Mouse (Mus musculus) gastrocnemius, adult 2 months (tissue): Measurements from ENCODE around the gene Pik3c2a. TPM values are rescaled to one million over a fixed set of nuclear protein-coding genes. Genes with fewer than 3 reads are reported as not detected.
A peak's percentile ranks its signal among the peaks of the same experiment; 100 is the strongest.

Experiments
- DNase-seq: peaks from one replicate; pipeline ENCODE4 v3.0.0; 2022
- H3K27ac ChIP-seq: fragments of 200-600 bp; 2 replicates; pipeline ENCODE4 v1.8.1; 2022; ENCODE audit warnings: mild to moderate bottlenecking
- H3K4me3 ChIP-seq: fragments of 200-600 bp; 2 replicates; pipeline ENCODE4 v1.8.1; 2022; ENCODE audit warnings: mild to moderate bottlenecking, moderate library complexity
- CTCF ChIP-seq: fragments of 200-600 bp; IDR thresholded peaks from 2 replicates; pipeline ENCODE4 v1.8.1; 2022; ENCODE audit warnings: antibody characterized with exemption, mild to moderate bottlenecking, moderate library complexity
- intact Hi-C: fragments of 180-260 bp; cut with DNase I; formaldehyde crosslinking; loops from one replicate; pipeline ENCODE4 v1.15.1; 2025
- long read RNA-seq, 2 experiments: library from polyadenylated mRNA; stranded (forward); transcript quantifications; one replicate each; pipeline ENCODE4 v2.0.0; 2021
- total RNA-seq, 2 experiments: library from RNA; stranded (reverse); gene quantifications; 2 replicates each; pipeline ENCODE4 v1.2.3; 2021

The Pik3c2a gene
- 1 to 10 TPM; 6.7 to 9.7 TPM for total RNA-seq
- long read RNA-seq, experiment 1, full-length matches to known transcripts = 4 of 7 reads
- long read RNA-seq, experiment 1, partial matches to known transcripts = 0 of 7 reads
- long read RNA-seq, experiment 1, other reads (novel, unspliced or antisense) = 3 of 7 reads
- long read RNA-seq, experiment 2, full-length matches to known transcripts = 2 of 2 reads
- long read RNA-seq, experiment 2, partial matches to known transcripts = 0 of 2 reads
- long read RNA-seq, experiment 2, other reads (novel, unspliced or antisense) = 0 of 2 reads

- Histone ChIP-seq H3K27ac (peak within 1 kb of the TSS; percentile 90), H3K4me3 (peak within 1 kb of the TSS; percentile 91)
- no peak for TF ChIP-seq CTCF
- peak; percentile 97 for DNase-seq
- intact Hi-C loops = loop anchor here (5.0 kb wide), 2 partner anchors 74 to 106 kb away; no protein-coding TSS in a partner anchor
These were observed at the start of gene Pik3c2a for GRCm38 (mm10) chr7:116443004-116443696. TSS of gene Pik3c2a (minus strand) at chr7:116443449.

GRCm38 (mm10) chr7:116491113-116491512 lies 47.9 kb upstream of the Pik3c2a start:
- intact Hi-C loops = no loop called here
- no peak for DNase-seq
- no peak for TF ChIP-seq CTCF
- no peak overlapping the region for H3K4me3 ChIP-seq
- H3K27ac ChIP-seq = no peak overlapping the region

- H3K4me3 ChIP-seq = no peak overlapping the region
- H3K27ac ChIP-seq = no peak overlapping the region
- intact Hi-C loops = no loop called here
- no peak for TF ChIP-seq CTCF
- no peak for DNase-seq
These were observed 41.9 kb upstream of the Pik3c2a start for GRCm38 (mm10) chr7:116485062-116485601.

- intact Hi-C loops = no loop called here
- H3K4me3 ChIP-seq = no peak overlapping the region
- H3K27ac ChIP-seq = no peak overlapping the region
- no peak for DNase-seq
- no peak for TF ChIP-seq CTCF
These were observed 41.0 kb upstream of the Pik3c2a start for GRCm38 (mm10) chr7:116484213-116484612.

- TF ChIP-seq CTCF = no peak
- no peak overlapping the region for H3K27ac ChIP-seq
- no peak for DNase-seq
- intact Hi-C loops = no loop called here
- no peak overlapping the region for H3K4me3 ChIP-seq
These were observed 40.5 kb upstream of the Pik3c2a start for GRCm38 (mm10) chr7:116483782-116484181.

GRCm38 (mm10) chr7:116483106-116483505 lies 39.9 kb upstream of the Pik3c2a start:
- TF ChIP-seq CTCF = no peak
- no peak overlapping the region for H3K4me3 ChIP-seq
- no peak for DNase-seq
- H3K27ac ChIP-seq = no peak overlapping the region
- intact Hi-C loops = no loop called here

- no peak for TF ChIP-seq CTCF
- intact Hi-C loops = no loop called here
- H3K27ac ChIP-seq = no peak overlapping the region
- DNase-seq = no peak
- no peak overlapping the region for H3K4me3 ChIP-seq
These were observed 33.0 kb upstream of the Pik3c2a start for GRCm38 (mm10) chr7:116476264-116476663.

- intact Hi-C loops = no loop called here
These were observed 32.6 kb upstream of the Pik3c2a start for GRCm38 (mm10) chr7:116475836-116476235.

GRCm38 (mm10) chr7:116462114-116462513 lies 18.9 kb upstream of the Pik3c2a start:
- no peak for DNase-seq
- Histone ChIP-seq H3K4me3 (no peak overlapping the region), H3K27ac (no peak overlapping the region)
- no peak for TF ChIP-seq CTCF
- intact Hi-C loops = no loop called here

More at GRCm38 (mm10) chr7:116475836-116476235, 32.6 kb upstream of the Pik3c2a start:
- no peak for DNase-seq
- TF ChIP-seq CTCF = no peak
- no peak overlapping the region for H3K27ac ChIP-seq
- H3K4me3 ChIP-seq = no peak overlapping the region

GRCm38 (mm10) chr7:116458985-116459441 lies 15.8 kb upstream of the Pik3c2a start:
- peak; percentile 52 for TF ChIP-seq CTCF
- intact Hi-C loops = no loop called here
- Histone ChIP-seq H3K27ac (no peak overlapping the region), H3K4me3 (no peak overlapping the region)
- no peak for DNase-seq

- Histone ChIP-seq H3K27ac (peak overlapping the region; percentile 71), H3K4me3 (no peak overlapping the region)
- DNase-seq = no peak
- intact Hi-C loops = no loop called here
- no peak for TF ChIP-seq CTCF
These were observed 14.1 kb upstream of the Pik3c2a start for GRCm38 (mm10) chr7:116457391-116457790.

- intact Hi-C loops = no loop called here
- TF ChIP-seq CTCF = no peak
- peak overlapping the region; percentile 71 for H3K27ac ChIP-seq
- DNase-seq = no peak
- H3K4me3 ChIP-seq = no peak overlapping the region
These were observed 13.7 kb upstream of the Pik3c2a start for GRCm38 (mm10) chr7:116456964-116457363.

- Histone ChIP-seq H3K4me3 (no peak overlapping the region), H3K27ac (peak overlapping the region; percentile 29)
- peak; percentile 20 for DNase-seq
- intact Hi-C loops = no loop called here
- no peak for TF ChIP-seq CTCF
These were observed 3.4 kb upstream of the Pik3c2a start for GRCm38 (mm10) chr7:116446645-116447044.
